Mouse (Mus musculus) layer of hippocampus, adult 11-12 months (tissue): ENCODE results near the gene Gpat3.

Source experiments
- DNase-seq: peaks from one replicate; pipeline ENCODE4 v3.0.0; 2022; ENCODE audit warnings: low spot score

The Gpat3 gene

GRCm38 (mm10) chr5:100845485-100845847 is at the start of gene Gpat3:
Gpat3 (plus strand) TSS chr5:100845713.
- peak; percentile 15 for DNase-seq

- peak; percentile 94 for DNase-seq
Measured at GRCm38 (mm10) chr5:100798165-100798860, 47.2 kb upstream of the Gpat3 start, which contains the start of the genes Helq and Mrps18c. Helq (minus strand) TSS chr5:100798598. Mrps18c (plus strand) TSS chr5:100798627.

- DNase-seq: no peak
Measured at GRCm38 (mm10) chr5:100818341-100818740, 27.2 kb upstream of the Gpat3 start.

- DNase-seq: no peak
Measured at GRCm38 (mm10) chr5:100819568-100820480, 25.7 kb upstream of the Gpat3 start.

GRCm38 (mm10) chr5:100820483-100821184 is 24.9 kb upstream of the Gpat3 start, which contains the start of gene Abraxas1:
Abraxas1 (minus strand) TSS chr5:100820965.
- DNase-seq: peak; percentile 83

GRCm38 (mm10) chr5:100821375-100821774 is 24.1 kb upstream of the Gpat3 start:
- no peak for DNase-seq

GRCm38 (mm10) chr5:100822826-100823225 is 22.7 kb upstream of the Gpat3 start:
- no peak for DNase-seq

- DNase-seq: no peak
Measured at GRCm38 (mm10) chr5:100825975-100826374, 19.5 kb upstream of the Gpat3 start.

- no peak for DNase-seq
Measured at GRCm38 (mm10) chr5:100826531-100826930, 19.0 kb upstream of the Gpat3 start.

GRCm38 (mm10) chr5:100828701-100829100 is 16.8 kb upstream of the Gpat3 start:
- no peak for DNase-seq

GRCm38 (mm10) chr5:100832680-100833079 is 12.8 kb upstream of the Gpat3 start:
- DNase-seq: no peak

GRCm38 (mm10) chr5:100833841-100834240 is 11.7 kb upstream of the Gpat3 start:
- DNase-seq: no peak

- DNase-seq: no peak
Measured at GRCm38 (mm10) chr5:100835862-100836538, 9.5 kb upstream of the Gpat3 start.

- DNase-seq: no peak
Measured at GRCm38 (mm10) chr5:100837907-100838306, 7.6 kb upstream of the Gpat3 start.

- DNase-seq: no peak
Measured at GRCm38 (mm10) chr5:100844485-100844884, 1.0 kb upstream of the Gpat3 start.

- peak; percentile 36 for DNase-seq
Measured at GRCm38 (mm10) chr5:100845848-100846598, 510 bp downstream of the Gpat3 start.

- DNase-seq: no peak
Measured at GRCm38 (mm10) chr5:100846599-100846920, 1.0 kb downstream of the Gpat3 start.

GRCm38 (mm10) chr5:100847143-100847542 is 1.6 kb downstream of the Gpat3 start:
- DNase-seq: no peak

- DNase-seq: no peak
Measured at GRCm38 (mm10) chr5:100853963-100854362, 8.4 kb downstream of the Gpat3 start.

- no peak for DNase-seq
Measured at GRCm38 (mm10) chr5:100856552-100856951, 11.0 kb downstream of the Gpat3 start.

- DNase-seq: no peak
Measured at GRCm38 (mm10) chr5:100860417-100861053, 15.0 kb downstream of the Gpat3 start.
